Mouse (Mus musculus): Measurements from ENCODE around the gene Sgta. TPM values are rescaled to one million over a fixed set of nuclear protein-coding genes. Genes with fewer than 3 reads are reported as not detected.
A peak's percentile ranks its signal among the peaks of the same experiment; 100 is the strongest.
"Not testable (repeated sequence)": the region's sequence is repeated elsewhere in the genome, so short reads cannot be mapped to it uniquely, and the experiment has no call there.

The Sgta gene
- polyA plus RNA-seq, 1 experiment from 2014 or later, result 292 TPM

GRCm38 (mm10) chr10:81068706-81069105 is 8.7 kb upstream of the Sgta start:
- Histone ChIP-seq H3K9me3 (ENCODE audit: control insufficient read depth, low read length) (no peaks in the 10 kb centered on the region), H3K4me2 (ENCODE audit: low read length) (no peak overlapping the region), H3K9ac (replicated peaks; ENCODE audit: low read length) (0 out of 2 replicates have a peak overlapping the region, but pooled peaks have one; percentile 17), H3K4me1 (ENCODE audit: control insufficient read depth, insufficient read depth, low read length) (peaks cover 12% of the 10 kb centered on the region), H3K27me3 (ENCODE audit: control insufficient read depth, insufficient read depth, low read length) (no peaks in the 10 kb centered on the region), H3K36me3 (ENCODE audit: control insufficient read depth, insufficient read depth, low read length) (peaks cover 11% of the 10 kb centered on the region), H3K27ac (replicated peaks; ENCODE audit: low read depth, low read length) (0 out of 2 replicates have a peak overlapping the region, but pooled peaks have one; percentile 37), H3K4me3 (replicated peaks; ENCODE audit: low read depth, low read length) (no peak overlapping the region)
- 76% methylated on average over 5 of the region's 5 CpGs for WGBS
- no peak for DNase-seq
- ATAC-seq (ENCODE audit: low FRiP score, low TSS enrichment), result no peak

GRCm38 (mm10) chr10:81064519-81064918 is 4.5 kb upstream of the Sgta start:
- not testable (repeated sequence) for H3K4me3 ChIP-seq (replicated peaks; ENCODE audit: low read depth, low read length); H3K9ac ChIP-seq (replicated peaks; ENCODE audit: low read length); H3K4me1 ChIP-seq (ENCODE audit: control insufficient read depth, insufficient read depth, low read length); H3K27ac ChIP-seq (replicated peaks; ENCODE audit: low read depth, low read length); ATAC-seq (ENCODE audit: low FRiP score, low TSS enrichment); DNase-seq; H3K9me3 ChIP-seq (ENCODE audit: control insufficient read depth, low read length); H3K27me3 ChIP-seq (ENCODE audit: control insufficient read depth, insufficient read depth, low read length); H3K36me3 ChIP-seq (ENCODE audit: control insufficient read depth, insufficient read depth, low read length); H3K4me2 ChIP-seq (ENCODE audit: low read length)
- WGBS, result 90% methylated on average over 8 of the region's 8 CpGs

GRCm38 (mm10) chr10:81062710-81063109 is 2.7 kb upstream of the Sgta start:
- DNase-seq (no peak), ATAC-seq (ENCODE audit: low FRiP score, low TSS enrichment) (no peak)
- H3K9ac ChIP-seq (replicated peaks; ENCODE audit: low read length), result no peak overlapping the region
- peaks cover 11% of the 10 kb centered on the region for H3K4me1 ChIP-seq (ENCODE audit: control insufficient read depth, insufficient read depth, low read length)
- no peaks in the 10 kb centered on the region for H3K9me3 ChIP-seq (ENCODE audit: control insufficient read depth, low read length)
- WGBS, result 67% methylated on average over 4 of the region's 4 CpGs
- H3K4me3 ChIP-seq (replicated peaks; ENCODE audit: low read depth, low read length), result no peak overlapping the region
- no peak overlapping the region for H3K4me2 ChIP-seq (ENCODE audit: low read length)
- H3K27ac ChIP-seq (replicated peaks; ENCODE audit: low read depth, low read length), result no peak overlapping the region
- H3K36me3 ChIP-seq (ENCODE audit: control insufficient read depth, insufficient read depth, low read length), result no peaks in the 10 kb centered on the region
- no peaks in the 10 kb centered on the region for H3K27me3 ChIP-seq (ENCODE audit: control insufficient read depth, insufficient read depth, low read length)

- 87% methylated on average over 6 of the region's 6 CpGs for WGBS
- Histone ChIP-seq H3K27ac (replicated peaks; ENCODE audit: low read depth, low read length) (no peak overlapping the region), H3K4me1 (ENCODE audit: control insufficient read depth, insufficient read depth, low read length) (peaks cover 11% of the 10 kb centered on the region), H3K27me3 (ENCODE audit: control insufficient read depth, insufficient read depth, low read length) (no peaks in the 10 kb centered on the region), H3K9me3 (ENCODE audit: control insufficient read depth, low read length) (no peaks in the 10 kb centered on the region), H3K36me3 (ENCODE audit: control insufficient read depth, insufficient read depth, low read length) (0 out of 2 replicates have a peak, but pooled peaks cover 11% of the 10 kb centered on the region), H3K9ac (replicated peaks; ENCODE audit: low read length) (peak overlapping the region; percentile 80; the same call in 1 of the 2 replicates), H3K4me2 (ENCODE audit: low read length) (peak overlapping the region; percentile 91), H3K4me3 (replicated peaks; ENCODE audit: low read depth, low read length) (peak overlapping the region; percentile 79)
- DNase-seq (no peak), ATAC-seq (ENCODE audit: low FRiP score, low TSS enrichment) (no peak)
Measured at GRCm38 (mm10) chr10:81058896-81059295, 1.1 kb downstream of the Sgta start.

- peaks cover 13% of the 10 kb centered on the region; the same call in 1 of the 2 replicates for H3K36me3 ChIP-seq (ENCODE audit: control insufficient read depth, insufficient read depth, low read length)
- no peak overlapping the region for H3K27ac ChIP-seq (replicated peaks; ENCODE audit: low read depth, low read length)
- H3K4me2 ChIP-seq (ENCODE audit: low read length), result no peak overlapping the region
- DNase-seq (no peak), ATAC-seq (ENCODE audit: low FRiP score, low TSS enrichment) (no peak)
- H3K27me3 ChIP-seq (ENCODE audit: control insufficient read depth, insufficient read depth, low read length), result no peaks in the 10 kb centered on the region
- H3K4me1 ChIP-seq (ENCODE audit: control insufficient read depth, insufficient read depth, low read length), result peaks cover 11% of the 10 kb centered on the region
- H3K9ac ChIP-seq (replicated peaks; ENCODE audit: low read length), result no peak overlapping the region; the same call in 1 of the 2 replicates
- WGBS, result 95% methylated on average over 23 of the region's 23 CpGs
- no peaks in the 10 kb centered on the region for H3K9me3 ChIP-seq (ENCODE audit: control insufficient read depth, low read length)
- H3K4me3 ChIP-seq (replicated peaks; ENCODE audit: low read depth, low read length), result no peak overlapping the region
Measured at GRCm38 (mm10) chr10:81057406-81058130, 2.4 kb downstream of the Sgta start.

- not testable (repeated sequence) for ATAC-seq (ENCODE audit: low FRiP score, low TSS enrichment); H3K27ac ChIP-seq (replicated peaks; ENCODE audit: low read depth, low read length); H3K4me2 ChIP-seq (ENCODE audit: low read length); H3K4me3 ChIP-seq (replicated peaks; ENCODE audit: low read depth, low read length); H3K9me3 ChIP-seq (ENCODE audit: control insufficient read depth, low read length); H3K9ac ChIP-seq (replicated peaks; ENCODE audit: low read length); H3K27me3 ChIP-seq (ENCODE audit: control insufficient read depth, insufficient read depth, low read length); DNase-seq
- Histone ChIP-seq H3K36me3 (ENCODE audit: control insufficient read depth, insufficient read depth, low read length) (peaks cover 30% of the 10 kb centered on the region), H3K4me1 (ENCODE audit: control insufficient read depth, insufficient read depth, low read length) (peaks cover 11% of the 10 kb centered on the region)
- 84% methylated on average over 11 of the region's 11 CpGs for WGBS
Measured at GRCm38 (mm10) chr10:81055802-81056340, 4.1 kb downstream of the Sgta start.

- no peak for DNase-seq
- H3K4me1 ChIP-seq (ENCODE audit: control insufficient read depth, insufficient read depth, low read length), result peaks cover 11% of the 10 kb centered on the region
- no peaks in the 10 kb centered on the region for H3K9me3 ChIP-seq (ENCODE audit: control insufficient read depth, low read length)
- no peak for ATAC-seq (ENCODE audit: low FRiP score, low TSS enrichment)
- H3K27ac ChIP-seq (replicated peaks; ENCODE audit: low read depth, low read length), result no peak overlapping the region
- H3K4me3 ChIP-seq (replicated peaks; ENCODE audit: low read depth, low read length), result no peak overlapping the region
- no peak overlapping the region for H3K9ac ChIP-seq (replicated peaks; ENCODE audit: low read length)
- no peaks in the 10 kb centered on the region for H3K27me3 ChIP-seq (ENCODE audit: control insufficient read depth, insufficient read depth, low read length)
- H3K36me3 ChIP-seq (ENCODE audit: control insufficient read depth, insufficient read depth, low read length), result peaks cover 37% of the 10 kb centered on the region
- H3K4me2 ChIP-seq (ENCODE audit: low read length), result no peak overlapping the region
- WGBS, result 91% methylated on average over 6 of the region's 6 CpGs
Measured at GRCm38 (mm10) chr10:81055169-81055568, 4.8 kb downstream of the Sgta start.

- no peaks in the 10 kb centered on the region for H3K9me3 ChIP-seq (ENCODE audit: control insufficient read depth, low read length)
- H3K4me1 ChIP-seq (ENCODE audit: control insufficient read depth, insufficient read depth, low read length), result no peaks in the 10 kb centered on the region
- H3K9ac ChIP-seq (replicated peaks; ENCODE audit: low read length), result no peak overlapping the region
- no peak overlapping the region for H3K4me3 ChIP-seq (replicated peaks; ENCODE audit: low read depth, low read length)
- 90% methylated on average over 5 of the region's 5 CpGs for WGBS
- H3K27me3 ChIP-seq (ENCODE audit: control insufficient read depth, insufficient read depth, low read length), result no peaks in the 10 kb centered on the region
- H3K27ac ChIP-seq (replicated peaks; ENCODE audit: low read depth, low read length), result no peak overlapping the region
- no peak for DNase-seq
- H3K36me3 ChIP-seq (ENCODE audit: control insufficient read depth, insufficient read depth, low read length), result peaks cover 62% of the 10 kb centered on the region
- no peak overlapping the region for H3K4me2 ChIP-seq (ENCODE audit: low read length)
- ATAC-seq (ENCODE audit: low FRiP score, low TSS enrichment), result no peak
Measured at GRCm38 (mm10) chr10:81052577-81052976, 7.4 kb downstream of the Sgta start.

GRCm38 (mm10) chr10:81051133-81051532 is 8.8 kb downstream of the Sgta start:
- DNase-seq, result no peak
- Histone ChIP-seq H3K36me3 (ENCODE audit: control insufficient read depth, insufficient read depth, low read length) (peaks cover 73% of the 10 kb centered on the region), H3K4me3 (replicated peaks; ENCODE audit: low read depth, low read length) (no peak overlapping the region), H3K27me3 (ENCODE audit: control insufficient read depth, insufficient read depth, low read length) (no peaks in the 10 kb centered on the region), H3K4me2 (ENCODE audit: low read length) (no peak overlapping the region), H3K9me3 (ENCODE audit: control insufficient read depth, low read length) (no peaks in the 10 kb centered on the region), H3K4me1 (ENCODE audit: control insufficient read depth, insufficient read depth, low read length) (no peaks in the 10 kb centered on the region), H3K27ac (replicated peaks; ENCODE audit: low read depth, low read length) (no peak overlapping the region), H3K9ac (replicated peaks; ENCODE audit: low read length) (no peak overlapping the region)
- ATAC-seq (ENCODE audit: low FRiP score, low TSS enrichment), result no peak
- 94% methylated on average over 6 of the region's 6 CpGs for WGBS
